Mouse (Mus musculus) ES-E14 (cell line): ENCODE results near the gene Shroom3.

ENCODE experiments used
- CHD2 ChIP-seq: IDR thresholded peaks from 2 replicates; pipeline ENCODE4 v1.6.1; 2014; ENCODE audit warnings: mild to moderate bottlenecking, low read depth, low read length, inconsistent platforms
- HCFC1 ChIP-seq: IDR thresholded peaks from 2 replicates; pipeline ENCODE4 v1.6.1; 2012; ENCODE audit warnings: low read length, inconsistent platforms, borderline replicate concordance; ENCODE audit not compliant: insufficient read depth
- MAFK ChIP-seq: IDR thresholded peaks from 2 replicates; pipeline ENCODE4 v1.6.1; 2014; ENCODE audit warnings: mild to moderate bottlenecking, low read depth, low read length, inconsistent platforms; ENCODE audit not compliant: insufficient read depth
- ZC3H11A ChIP-seq: IDR thresholded peaks from 2 replicates; pipeline ENCODE4 v1.6.1; 2012; ENCODE audit warnings: low read depth, mild to moderate bottlenecking, inconsistent platforms, low read length, borderline replicate concordance

- TF ChIP-seq ZC3H11A (no peak), CHD2 (no peak), MAFK (no peak), HCFC1 (no peak)
These were observed 222.4 kb downstream of the Shroom3 start for GRCm38 (mm10) chr5:92905594-92906008.
